Mouse (Mus musculus) monocyte, adult 59 days (primary cell): Measurements from ENCODE around the gene V1rd19. TPM values are rescaled to one million over a fixed set of nuclear protein-coding genes. Genes with fewer than 3 reads are reported as not detected.

Experiments
- total RNA-seq, 2 experiments: library from RNA; stranded (reverse); gene quantifications; one replicate each; pipeline ENCODE4 v1.2.4; 2023

The V1rd19 gene
- total RNA-seq = not detected

GRCm38 (mm10) chr7:24001391-24001790, at the start of gene V1rd19:
Gene V1rd19, plus strand, starts transcription at chr7:24001691.

GRCm38 (mm10) chr7:23974315-23974714, 27.2 kb upstream of the V1rd19 start, which contains the start of gene Vmn1r181:
Gene Vmn1r181, plus strand, starts transcription at chr7:23974615.

GRCm38 (mm10) chr7:24052660-24053304, 51.3 kb downstream of the V1rd19 start, which contains the start of gene Vmn1r183:
Gene Vmn1r183, plus strand, starts transcription at chr7:24053254.

Other genes with a start within 250 kb of the V1rd19 start
- gene Vmn1r174, start 249.4 kb upstream of the V1rd19 start, total RNA-seq = not detected
- gene Vmn1r175, start 191.0 kb upstream of the V1rd19 start, total RNA-seq = not detected
- not detected for gene Vmn1r176, start 164.3 kb upstream of the V1rd19 start, total RNA-seq
- not detected for gene Vmn1r177, start 135.2 kb upstream of the V1rd19 start, total RNA-seq
- not detected for gene Vmn1r178, start 109.7 kb upstream of the V1rd19 start, total RNA-seq
- not detected for gene Vmn1r179, start 74.7 kb upstream of the V1rd19 start, total RNA-seq
- not detected for gene Vmn1r180, start 51.1 kb upstream of the V1rd19 start, total RNA-seq
- not detected for gene Vmn1r181, start 27.1 kb upstream of the V1rd19 start, total RNA-seq
- gene Vmn1r183, start 51.6 kb downstream of the V1rd19 start, total RNA-seq = not detected
- 10 to 100 TPM; 18.8 to 20.5 TPM for gene Zfp180, start 80.2 kb downstream of the V1rd19 start, total RNA-seq
- 1 to 10 TPM; 1.9 to 2.2 TPM for gene Zfp112, start 110.6 kb downstream of the V1rd19 start, total RNA-seq
- 1 to 10 TPM; 4.7 to 5.1 TPM for gene Zfp235, start 132.5 kb downstream of the V1rd19 start, total RNA-seq
- gene Zfp114, start 173.4 kb downstream of the V1rd19 start, total RNA-seq = not detected
- 1 to 10 TPM; 3.3 to 4.2 TPM for gene Zfp111, start 209.8 kb downstream of the V1rd19 start, total RNA-seq
- gene Zfp109, start 235.9 kb downstream of the V1rd19 start, total RNA-seq = 1 to 10 TPM; 2.3 to 2.6 TPM